Mouse (Mus musculus): Measurements from ENCODE around the gene Gm2a. TPM values are rescaled to one million over a fixed set of nuclear protein-coding genes. Genes with fewer than 3 reads are reported as not detected.

The Gm2a gene
- 32.7 and 32.9 TPM in 2 replicates for polyA plus RNA-seq (2015; fragmentation: Nextera tagmentation; extraction: Ambion mirVana)

DNA sequence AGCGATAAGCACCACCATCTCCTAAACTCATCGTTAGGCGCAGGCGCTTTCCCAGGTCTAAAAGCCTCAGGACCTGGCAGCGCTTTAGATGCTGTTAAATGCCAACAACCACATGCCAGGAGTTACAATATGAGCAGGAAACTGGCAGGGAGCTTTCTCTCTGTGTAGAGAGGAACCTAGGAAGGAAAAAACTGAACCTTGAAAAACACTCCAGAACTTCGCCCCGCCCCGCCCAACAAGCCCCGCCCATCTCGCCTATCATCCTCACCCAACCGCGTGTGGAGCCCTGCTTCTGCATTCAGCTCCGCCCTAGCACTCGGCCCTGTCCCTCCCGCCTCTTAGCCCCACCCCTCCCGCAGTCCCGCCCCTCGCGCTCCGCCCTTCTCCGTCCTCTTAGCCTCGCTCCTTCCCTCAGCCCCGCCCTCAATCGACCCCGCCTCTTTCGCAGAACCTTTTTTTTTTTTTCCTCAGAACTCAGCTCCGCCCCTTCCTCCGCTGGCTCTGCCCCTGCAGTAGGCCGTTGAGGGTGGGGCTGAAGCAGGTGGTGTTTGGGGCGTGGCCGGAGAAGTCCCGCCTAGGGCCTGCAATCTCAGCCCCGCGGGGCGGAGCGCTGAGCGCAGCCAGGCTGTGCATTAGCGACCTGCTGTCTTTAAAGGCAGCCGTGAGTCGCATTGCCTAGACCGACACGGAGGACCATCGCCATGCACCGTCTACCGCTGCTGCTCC is at the start of gene Gm2a:
TSS of gene Gm2a (plus strand) at position 653 of the 726 bp plus-strand sequence.
- Histone ChIP-seq H3K36me3 (no peaks in the 10 kb centered on the region), H3K4me1 (peaks cover 18% of the 10 kb centered on the region), H3K9me3 (replicated peaks) (no peaks in the 10 kb centered on the region), H3K27ac (peak within 1 kb of the TSS; percentile 88), H3K4me2 (peak within 1 kb of the TSS; percentile 95), H3K27me3 (no peaks in the 10 kb centered on the region), H3K9ac (peak within 1 kb of the TSS; percentile 56), H3K4me3 (replicated peaks) (peak within 1 kb of the TSS; percentile 67)
- 2% methylated on average over 45 of the region's 45 CpGs for WGBS
- peak; percentile 95 for ATAC-seq (replicated peaks; ENCODE audit: low FRiP score)

DNA sequence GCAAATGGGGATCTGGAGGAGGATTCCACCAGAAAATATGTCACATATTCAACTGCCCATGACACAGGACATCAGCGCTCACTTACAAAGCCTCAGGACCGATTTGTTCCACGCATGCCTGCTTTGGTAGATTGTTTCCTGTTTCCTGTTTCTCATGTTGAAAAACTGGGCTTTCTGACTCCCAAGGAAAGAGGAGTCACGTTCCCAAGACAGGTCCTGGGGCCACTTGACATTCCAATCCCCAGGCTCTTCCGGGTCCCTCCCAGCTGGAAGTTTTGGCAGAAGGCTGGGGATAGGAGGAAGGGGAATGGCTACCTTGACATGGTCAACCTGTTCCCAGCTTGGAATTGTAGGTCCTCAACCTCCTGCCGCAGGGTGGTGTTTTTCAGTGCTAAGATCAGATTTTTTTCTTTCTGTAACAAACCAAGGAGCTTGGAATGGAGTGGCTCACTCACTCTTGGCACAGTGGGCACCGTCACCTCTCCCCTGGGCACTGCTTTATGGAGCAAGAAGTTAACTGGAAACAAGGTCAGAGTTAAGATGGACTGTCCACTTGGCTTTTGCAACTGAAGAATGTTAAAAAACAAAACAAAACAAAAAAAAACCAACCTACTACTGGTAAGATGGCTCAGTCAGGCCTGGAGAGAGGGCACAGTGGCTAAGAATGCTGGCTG is 46.9 kb upstream of the Gm2a start:
- 43% methylated on average over 7 of the region's 7 CpGs for WGBS
- H3K27me3 ChIP-seq: no peaks in the 10 kb centered on the region
- H3K9ac ChIP-seq: no peak overlapping the region
- H3K4me2 ChIP-seq: no peak overlapping the region
- peaks cover 13% of the 10 kb centered on the region for H3K4me1 ChIP-seq
- H3K9me3 ChIP-seq (replicated peaks): no peaks in the 10 kb centered on the region
- no peak overlapping the region for H3K4me3 ChIP-seq (replicated peaks)
- H3K36me3 ChIP-seq: no peaks in the 10 kb centered on the region
- ATAC-seq (replicated peaks; ENCODE audit: low FRiP score): no peak
- H3K27ac ChIP-seq: peak overlapping the region; percentile 34; the same call in 1 of the 2 replicates

DNA sequence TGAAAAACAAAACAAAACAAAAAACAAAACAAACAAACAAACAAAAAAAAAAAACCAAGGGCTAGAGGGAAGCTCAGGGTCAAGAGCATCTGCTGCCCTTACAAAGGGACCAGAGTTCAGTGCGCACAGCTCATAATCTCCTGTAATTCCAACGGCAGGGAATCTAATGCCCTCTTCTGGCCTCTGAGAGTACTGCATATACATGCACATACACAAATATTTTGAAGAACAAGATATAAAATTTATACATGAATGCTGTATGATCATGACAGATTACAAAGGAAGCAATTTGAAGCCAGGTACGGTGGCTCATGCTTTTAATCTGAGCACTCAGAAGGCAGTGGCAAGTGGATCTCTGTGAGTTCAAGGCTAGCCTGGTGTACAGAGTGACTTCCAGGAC is 40.4 kb upstream of the Gm2a start:
- WGBS: 85% methylated on average over 3 of the region's 3 CpGs
- Histone ChIP-seq H3K4me3 (replicated peaks) (no peak overlapping the region), H3K4me1 (no peaks in the 10 kb centered on the region), H3K27ac (no peak overlapping the region), H3K4me2 (no peak overlapping the region), H3K27me3 (no peaks in the 10 kb centered on the region), H3K36me3 (no peaks in the 10 kb centered on the region), H3K9ac (no peak overlapping the region), H3K9me3 (replicated peaks) (no peaks in the 10 kb centered on the region)
- no peak for ATAC-seq (replicated peaks; ENCODE audit: low FRiP score)

DNA sequence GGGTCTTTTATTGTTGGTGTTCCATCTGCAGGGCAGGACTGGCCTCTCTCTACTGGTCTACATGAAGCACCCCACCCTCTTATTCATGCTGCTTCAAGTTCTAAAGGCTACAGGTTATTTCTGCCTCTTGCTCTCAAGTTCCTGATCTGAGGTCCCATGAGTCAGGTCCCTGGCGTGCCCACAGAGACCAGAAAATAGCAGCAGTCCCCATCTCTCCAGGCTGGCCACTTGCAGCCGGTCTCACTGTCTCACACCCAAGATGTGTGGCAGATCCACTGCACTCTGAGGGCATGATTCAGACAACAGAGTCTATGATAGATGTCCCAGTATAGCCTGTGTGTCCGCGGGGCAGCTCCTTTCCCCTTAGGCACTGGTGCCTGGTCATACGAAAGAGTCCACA is 37.1 kb upstream of the Gm2a start:
- Histone ChIP-seq H3K4me1 (no peaks in the 10 kb centered on the region), H3K27me3 (no peaks in the 10 kb centered on the region), H3K9ac (no peak overlapping the region), H3K4me2 (no peak overlapping the region), H3K9me3 (replicated peaks) (no peaks in the 10 kb centered on the region), H3K4me3 (replicated peaks) (no peak overlapping the region), H3K27ac (no peak overlapping the region), H3K36me3 (no peaks in the 10 kb centered on the region)
- no peak for ATAC-seq (replicated peaks; ENCODE audit: low FRiP score)
- WGBS: 91% methylated on average over 5 of the region's 5 CpGs

DNA sequence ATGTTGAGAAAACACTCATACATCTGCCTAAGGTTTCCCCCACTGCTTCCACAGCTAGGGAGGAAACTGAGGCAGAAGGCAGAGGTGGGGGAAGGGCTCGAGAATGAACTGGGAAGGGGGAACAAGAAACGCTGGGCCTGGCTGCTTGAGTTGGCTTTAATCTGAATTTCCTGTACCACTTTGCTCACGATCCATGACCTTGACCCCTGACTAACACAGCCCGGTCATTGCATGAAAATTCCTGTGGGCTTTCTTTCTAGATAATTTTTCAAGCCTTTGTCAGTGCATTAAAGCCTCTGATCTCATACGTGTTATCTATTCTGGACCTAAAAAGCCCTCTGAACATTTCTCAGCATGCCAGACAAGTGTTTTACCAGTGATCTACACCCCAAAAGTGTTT is 35.1 kb upstream of the Gm2a start:
- no peaks in the 10 kb centered on the region for H3K9me3 ChIP-seq (replicated peaks)
- no peak overlapping the region for H3K27ac ChIP-seq
- no peak overlapping the region for H3K4me3 ChIP-seq (replicated peaks)
- H3K4me1 ChIP-seq: no peaks in the 10 kb centered on the region
- no peaks in the 10 kb centered on the region for H3K27me3 ChIP-seq
- no peak overlapping the region for H3K4me2 ChIP-seq
- no peak for ATAC-seq (replicated peaks; ENCODE audit: low FRiP score)
- H3K9ac ChIP-seq: no peak overlapping the region
- no peaks in the 10 kb centered on the region for H3K36me3 ChIP-seq
- 32% methylated on average over 5 of the region's 5 CpGs for WGBS

DNA sequence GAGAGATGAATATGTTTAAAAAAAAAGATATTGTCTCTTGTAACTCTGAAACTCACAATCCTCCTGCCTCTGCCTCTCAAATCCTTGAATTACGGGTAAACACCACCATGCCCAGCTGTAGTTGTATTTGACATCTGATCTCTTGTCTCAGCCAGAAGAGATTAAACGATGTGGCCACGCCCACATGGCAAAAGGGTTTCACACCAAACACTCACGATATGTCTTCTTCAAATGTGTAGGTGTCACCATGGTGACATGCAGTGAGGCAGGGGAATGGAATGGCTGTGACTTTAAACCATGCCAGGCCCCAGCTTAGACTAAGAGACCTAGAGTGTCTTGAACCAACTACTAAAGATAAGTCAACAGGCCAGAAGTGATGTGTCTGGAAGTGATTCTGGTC is 31.0 kb upstream of the Gm2a start:
- H3K27ac ChIP-seq: no peak overlapping the region
- no peaks in the 10 kb centered on the region for H3K27me3 ChIP-seq
- H3K9ac ChIP-seq: no peak overlapping the region
- H3K9me3 ChIP-seq (replicated peaks): no peaks in the 10 kb centered on the region
- no peak overlapping the region for H3K4me3 ChIP-seq (replicated peaks)
- peaks cover 4% of the 10 kb centered on the region; the same call in 1 of the 2 replicates for H3K4me1 ChIP-seq
- H3K4me2 ChIP-seq: no peak overlapping the region
- H3K36me3 ChIP-seq: no peaks in the 10 kb centered on the region
- no peak for ATAC-seq (replicated peaks; ENCODE audit: low FRiP score)
- WGBS: 54% methylated on average over 4 of the region's 4 CpGs

DNA sequence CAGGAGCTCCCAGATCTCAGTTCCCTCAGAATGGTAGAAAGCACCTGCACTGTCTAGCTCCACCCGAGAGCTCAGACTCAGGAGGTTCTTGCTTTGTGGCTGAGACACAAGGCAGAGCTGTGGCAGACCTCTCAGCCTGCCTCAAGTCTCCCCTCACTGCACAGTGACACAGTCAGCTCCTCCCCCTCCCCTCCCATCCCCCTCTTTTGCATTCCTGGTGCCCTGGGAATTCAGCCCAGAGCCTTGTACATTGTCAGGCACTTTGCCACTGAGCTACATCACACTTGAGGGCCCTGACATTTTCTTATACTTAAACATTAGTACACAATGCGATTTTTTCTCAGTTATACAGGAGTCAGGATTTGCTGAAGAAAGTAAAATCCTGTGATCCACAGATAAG is 28.9 kb upstream of the Gm2a start:
- no peak overlapping the region for H3K27ac ChIP-seq
- H3K9me3 ChIP-seq (replicated peaks): no peaks in the 10 kb centered on the region
- H3K4me2 ChIP-seq: no peak overlapping the region
- no peaks in the 10 kb centered on the region for H3K36me3 ChIP-seq
- no peak overlapping the region for H3K4me3 ChIP-seq (replicated peaks)
- 57% methylated on average over 2 of the region's 2 CpGs for whole genome bisulfite sequencing
- ATAC-seq (replicated peaks; ENCODE audit: low FRiP score): no peak
- H3K4me1 ChIP-seq: peaks cover 8% of the 10 kb centered on the region; the same call in 1 of the 2 replicates
- no peaks in the 10 kb centered on the region for H3K27me3 ChIP-seq
- no peak overlapping the region for H3K9ac ChIP-seq

DNA sequence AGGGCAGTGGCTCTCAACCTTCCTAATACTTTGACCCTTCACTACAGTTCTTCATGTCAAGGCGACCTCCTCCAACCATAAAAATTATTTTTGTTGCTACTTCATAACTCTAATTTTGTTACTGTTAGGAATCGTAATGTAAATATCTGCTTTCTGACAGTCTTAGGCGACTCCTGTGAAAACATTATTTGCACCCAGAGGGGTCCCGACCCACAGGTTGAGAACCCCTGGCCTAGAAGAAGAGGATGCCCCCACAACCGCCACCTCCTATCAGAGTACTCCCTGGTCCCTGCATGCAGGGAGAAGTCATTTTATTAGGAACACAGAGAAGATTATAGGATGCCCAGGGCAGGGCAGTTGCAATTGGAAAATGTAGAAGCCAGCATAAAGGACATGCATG is 26.6 kb upstream of the Gm2a start:
- Histone ChIP-seq H3K4me3 (replicated peaks) (no peak overlapping the region), H3K36me3 (no peaks in the 10 kb centered on the region), H3K4me2 (no peak overlapping the region), H3K9me3 (replicated peaks) (no peaks in the 10 kb centered on the region), H3K27ac (no peak overlapping the region), H3K4me1 (peaks cover 19% of the 10 kb centered on the region), H3K27me3 (no peaks in the 10 kb centered on the region), H3K9ac (no peak overlapping the region)
- 84% methylated on average over 5 of the region's 5 CpGs for WGBS
- no peak for ATAC-seq (replicated peaks; ENCODE audit: low FRiP score)

DNA sequence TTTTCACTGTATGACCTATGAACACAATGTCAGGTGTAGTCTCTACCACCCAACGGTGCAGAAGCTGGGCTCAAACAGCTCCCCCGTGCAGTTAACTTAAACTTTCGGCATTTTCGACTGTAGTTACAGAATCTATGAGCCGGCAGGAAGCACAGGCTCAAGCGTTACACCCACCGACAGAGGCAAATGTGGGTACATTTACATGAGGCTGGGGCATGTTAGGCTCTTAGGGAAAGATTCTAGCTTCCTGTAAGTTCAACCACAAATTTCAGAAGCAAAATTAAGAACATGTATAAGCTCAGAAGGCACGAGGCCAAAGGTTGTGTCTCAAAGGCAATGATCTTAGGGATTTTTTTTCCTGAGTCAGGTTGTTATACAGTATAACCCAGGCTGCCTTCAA is 25.4 kb upstream of the Gm2a start:
- H3K4me1 ChIP-seq: peaks cover 30% of the 10 kb centered on the region
- H3K9me3 ChIP-seq (replicated peaks): no peaks in the 10 kb centered on the region
- no peak for ATAC-seq (replicated peaks; ENCODE audit: low FRiP score)
- H3K36me3 ChIP-seq: no peaks in the 10 kb centered on the region
- no peak overlapping the region for H3K4me3 ChIP-seq (replicated peaks)
- 79% methylated on average over 8 of the region's 8 CpGs for WGBS
- no peak overlapping the region for H3K27ac ChIP-seq
- H3K4me2 ChIP-seq: no peak overlapping the region
- no peaks in the 10 kb centered on the region for H3K27me3 ChIP-seq
- H3K9ac ChIP-seq: no peak overlapping the region

DNA sequence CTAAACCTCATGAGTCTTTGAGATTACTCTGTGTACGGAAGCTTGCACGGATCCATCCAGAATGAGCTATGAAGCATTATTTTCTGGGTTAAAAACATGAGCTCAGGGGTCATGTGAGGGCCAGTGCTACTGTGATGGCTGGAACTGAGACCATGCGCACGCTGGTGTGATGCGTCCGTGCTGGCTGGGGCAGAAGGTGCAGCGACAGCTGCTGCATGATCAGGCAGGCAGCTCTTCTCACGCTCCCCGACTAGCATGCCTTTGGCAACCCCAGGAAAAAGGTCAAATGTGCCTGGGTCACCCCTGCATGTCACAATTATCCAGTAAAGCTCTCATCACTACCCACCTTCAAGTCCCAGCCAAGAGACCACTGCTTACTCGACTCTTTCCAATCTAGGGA is 24.7 kb upstream of the Gm2a start:
- WGBS: 53% methylated on average over 10 of the region's 10 CpGs
- H3K9ac ChIP-seq: no peak overlapping the region
- no peak overlapping the region for H3K4me3 ChIP-seq (replicated peaks)
- peaks cover 37% of the 10 kb centered on the region for H3K4me1 ChIP-seq
- H3K36me3 ChIP-seq: no peaks in the 10 kb centered on the region
- H3K4me2 ChIP-seq: no peak overlapping the region
- H3K9me3 ChIP-seq (replicated peaks): no peaks in the 10 kb centered on the region
- H3K27me3 ChIP-seq: no peaks in the 10 kb centered on the region
- no peak overlapping the region for H3K27ac ChIP-seq
- no peak for ATAC-seq (replicated peaks; ENCODE audit: low FRiP score)

DNA sequence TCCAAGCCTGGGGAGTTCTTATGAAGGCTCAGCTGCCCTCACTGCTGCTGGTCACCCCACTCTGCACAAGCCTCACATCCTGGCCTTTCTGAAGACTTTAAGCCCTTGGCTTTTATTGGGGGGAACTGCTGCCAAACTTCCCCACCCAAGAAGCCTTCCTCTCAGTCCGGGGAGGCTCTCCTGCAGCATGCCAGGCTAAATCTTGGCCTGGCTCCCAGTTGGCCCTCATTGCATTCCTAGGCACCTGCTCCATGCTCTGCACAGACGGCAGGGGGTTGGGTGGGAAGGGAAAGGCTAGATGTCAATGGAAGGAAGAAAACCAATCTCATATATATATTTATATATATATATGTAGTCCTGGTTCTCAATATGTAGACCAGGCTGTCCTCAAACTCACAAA is 22.3 kb upstream of the Gm2a start:
- no peak for ATAC-seq (replicated peaks; ENCODE audit: low FRiP score)
- Histone ChIP-seq H3K27me3 (no peaks in the 10 kb centered on the region), H3K36me3 (no peaks in the 10 kb centered on the region), H3K9ac (no peak overlapping the region), H3K4me1 (peaks cover 39% of the 10 kb centered on the region), H3K9me3 (replicated peaks) (0 out of 2 replicates have a peak, but pooled peaks cover 3% of the 10 kb centered on the region), H3K4me2 (no peak overlapping the region), H3K4me3 (replicated peaks) (no peak overlapping the region), H3K27ac (no peak overlapping the region)
- WGBS: 67% methylated on average over 2 of the region's 2 CpGs

DNA sequence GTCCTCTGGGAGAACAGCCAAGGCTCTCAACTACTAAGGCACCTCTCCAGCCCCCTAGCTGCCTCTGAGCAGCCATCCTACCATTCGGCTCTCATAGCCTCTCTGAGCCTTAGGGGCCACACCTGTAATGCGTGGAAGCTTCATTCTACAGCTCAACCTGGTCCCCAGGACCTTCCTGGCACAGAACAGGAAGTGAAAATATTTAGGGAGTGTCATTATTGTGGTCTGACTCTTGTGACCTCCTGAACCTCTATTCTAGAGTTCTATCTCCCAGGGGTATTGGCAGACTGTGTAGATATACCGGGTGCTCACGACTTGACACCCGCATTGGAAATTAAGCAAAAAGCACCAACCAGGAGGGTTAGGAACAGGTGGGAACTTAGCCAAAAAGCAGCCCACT is 21.7 kb upstream of the Gm2a start:
- ATAC-seq (replicated peaks; ENCODE audit: low FRiP score): no peak
- no peak overlapping the region for H3K4me2 ChIP-seq
- no peaks in the 10 kb centered on the region for H3K27me3 ChIP-seq
- H3K9me3 ChIP-seq (replicated peaks): 0 out of 2 replicates have a peak, but pooled peaks cover 3% of the 10 kb centered on the region
- H3K9ac ChIP-seq: no peak overlapping the region
- H3K36me3 ChIP-seq: no peaks in the 10 kb centered on the region
- H3K4me3 ChIP-seq (replicated peaks): no peak overlapping the region
- H3K27ac ChIP-seq: peak overlapping the region; percentile 82; the same call in 1 of the 2 replicates
- 82% methylated on average over 5 of the region's 5 CpGs for WGBS
- H3K4me1 ChIP-seq: peaks cover 39% of the 10 kb centered on the region

Measured in kidney, embryonic 15.5 days (tissue).